Mouse (Mus musculus) thymus, adult 2 months (tissue): ENCODE measurements around the gene Ubtf.
A peak's percentile ranks its signal among the peaks of the same experiment; 100 is the strongest.

ENCODE experiments used
- CTCF ChIP-seq: fragments of 200-500 bp; IDR thresholded peaks from 2 replicates; pipeline ENCODE4 v1.5.1; 2012; ENCODE audit warnings: mild to moderate bottlenecking, control low read depth, low read length, moderate library complexity, borderline replicate concordance; ENCODE audit not compliant: control insufficient read depth, poor library complexity, insufficient read depth; ENCODE audit errors: extremely low read depth
- POLR2A ChIP-seq: fragments of 200-500 bp; IDR thresholded peaks from 2 replicates; pipeline ENCODE4 v1.6.1; 2012; ENCODE audit warnings: mild to moderate bottlenecking, low read length, control low read depth, moderate library complexity; ENCODE audit not compliant: control insufficient read depth, poor library complexity, insufficient read depth; ENCODE audit errors: extremely low read depth

- TF ChIP-seq CTCF (no peak; the same call in 1 of the 2 replicates), POLR2A (peak; percentile 80)
These were observed 2.8 kb downstream of the Ubtf start for GRCm38 (mm10) chr11:102316572-102317297.
